Mouse (Mus musculus) kidney, adult 2 months (tissue): Measurements from ENCODE around the gene Maff.

Source experiments
- CTCF ChIP-seq: fragments of 200-500 bp; conservative IDR thresholded peaks from 2 replicates; pipeline ENCODE4 v1.5.1; 2011; ENCODE audit warnings: low read depth, mild to moderate bottlenecking, control low read depth, low read length, moderate library complexity, mixed read lengths; ENCODE audit not compliant: insufficient read depth, insufficient read length
- POLR2A ChIP-seq: fragments of 200-500 bp; IDR thresholded peaks from one replicate; pipeline ENCODE4 v1.6.1; 2011; ENCODE audit warnings: low read depth, low read length, control low read depth

- TF ChIP-seq POLR2A: no peak
- TF ChIP-seq CTCF: no peak
Observed at GRCm38 (mm10) chr15:79323791-79324155, 22.6 kb upstream of the Maff start.
